Mouse (Mus musculus): ENCODE measurements around the gene Itgal.
"Not testable (repeated sequence)": the region's sequence is repeated elsewhere in the genome, so short reads cannot be mapped to it uniquely, and the experiment has no call there.

Itgal gene

GRCm38 (mm10) chr7:127296098-127296497, at the start of gene Itgal:
Gene Itgal, plus strand, starts transcription at chr7:127296260.
- DNase-seq (ENCODE audit: low spot score): peak; percentile 53

GRCm38 (mm10) chr7:127250511-127250910, 45.5 kb upstream of the Itgal start:
- DNase-seq (ENCODE audit: low spot score): not testable (repeated sequence)

- no peak for DNase-seq (ENCODE audit: low spot score)
Observed at GRCm38 (mm10) chr7:127252414-127252813, 43.6 kb upstream of the Itgal start.

- DNase-seq (ENCODE audit: low spot score): no peak
Observed at GRCm38 (mm10) chr7:127253341-127253740, 42.7 kb upstream of the Itgal start.

GRCm38 (mm10) chr7:127253821-127254769, 42.0 kb upstream of the Itgal start:
- peak; percentile 95 for DNase-seq (ENCODE audit: low spot score)

- no peak for DNase-seq (ENCODE audit: low spot score)
Observed at GRCm38 (mm10) chr7:127255008-127255407, 41.1 kb upstream of the Itgal start.

GRCm38 (mm10) chr7:127255965-127256364, 40.1 kb upstream of the Itgal start:
- DNase-seq (ENCODE audit: low spot score): no peak

- no peak for DNase-seq (ENCODE audit: low spot score)
Observed at GRCm38 (mm10) chr7:127256518-127256917, 39.5 kb upstream of the Itgal start.

- DNase-seq (ENCODE audit: low spot score): no peak
Observed at GRCm38 (mm10) chr7:127259186-127259905, 36.7 kb upstream of the Itgal start.

GRCm38 (mm10) chr7:127260309-127261111, 35.5 kb upstream of the Itgal start, which contains the start of gene Dctpp1:
Gene Dctpp1, minus strand, starts transcription at chr7:127260709.
- peak; percentile 99 for DNase-seq (ENCODE audit: low spot score)

GRCm38 (mm10) chr7:127262218-127262961, 33.7 kb upstream of the Itgal start:
- no peak for DNase-seq (ENCODE audit: low spot score)

- no peak for DNase-seq (ENCODE audit: low spot score)
Observed at GRCm38 (mm10) chr7:127263526-127263925, 32.5 kb upstream of the Itgal start.

GRCm38 (mm10) chr7:127270256-127270655, 25.8 kb upstream of the Itgal start:
- DNase-seq (ENCODE audit: low spot score): no peak

- DNase-seq (ENCODE audit: low spot score): no peak
Observed at GRCm38 (mm10) chr7:127270666-127271065, 25.4 kb upstream of the Itgal start.

- DNase-seq (ENCODE audit: low spot score): no peak
Observed at GRCm38 (mm10) chr7:127271093-127271492, 25.0 kb upstream of the Itgal start.

GRCm38 (mm10) chr7:127272566-127272965, 23.5 kb upstream of the Itgal start:
- no peak for DNase-seq (ENCODE audit: low spot score)

- DNase-seq (ENCODE audit: low spot score): no peak
Observed at GRCm38 (mm10) chr7:127273118-127273923, 22.7 kb upstream of the Itgal start.

- DNase-seq (ENCODE audit: low spot score): peak; percentile 96
Observed at GRCm38 (mm10) chr7:127273925-127274789, 21.9 kb upstream of the Itgal start, which contains the start of gene Sephs2. Gene Sephs2, minus strand, starts transcription at chr7:127274055.

GRCm38 (mm10) chr7:127276519-127276961, 19.5 kb upstream of the Itgal start:
- no peak for DNase-seq (ENCODE audit: low spot score)
